In the genomic region with DNA sequence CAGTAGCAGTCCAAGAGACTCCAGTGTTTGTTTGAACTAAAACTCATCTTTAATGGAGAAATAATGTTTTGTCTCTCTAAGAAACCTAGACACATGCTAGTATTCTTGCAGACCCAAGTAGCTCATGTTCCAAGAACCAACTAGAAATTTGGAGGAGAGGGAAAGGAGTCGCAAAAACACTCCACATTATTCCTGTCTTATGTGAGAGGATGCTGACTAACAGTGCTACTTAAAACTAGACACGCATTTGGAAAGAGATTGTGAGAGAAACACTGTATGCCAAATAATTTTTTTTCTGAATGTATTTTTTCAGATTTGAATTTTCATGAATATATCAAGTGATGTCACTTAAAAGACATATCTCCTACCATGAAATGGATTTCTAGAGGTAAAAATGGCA, we compare ENCODE assay signal across 26 mouse cellular contexts.
"Had no signal": no experiment of that assay in that cellular context is flagged by ENCODE, and none has a peak within 500 bp of the region (broad histone marks: within the 10 kb centered on the region; RNA-seq: fewer than 3 reads in every experiment).

No protein-coding gene starts in this region.

- H3K4me1 ChIP-seq: heart, embryonic 13.5 days; heart, embryonic 15.5 days; hindbrain, embryonic 13.5 days; hindbrain, embryonic 15.5 days; limb, embryonic 10.5 days; limb, embryonic 12.5 days; liver, embryonic 13.5 days; liver, embryonic 15.5 days had no signal

- H3K36me3 ChIP-seq: heart, embryonic 13.5 days; heart, embryonic 15.5 days; hindbrain, embryonic 13.5 days; hindbrain, embryonic 15.5 days; limb, embryonic 10.5 days; limb, embryonic 12.5 days; liver, embryonic 13.5 days; liver, embryonic 15.5 days had no signal

- H3K27ac ChIP-seq: gastrocnemius, adult 2 months; heart, adult 2 months; heart, embryonic 13.5 days; heart, embryonic 15.5 days; hindbrain, embryonic 13.5 days; hindbrain, embryonic 15.5 days; hindbrain, postnatal 0 days; layer of hippocampus, adult 2 months; left cerebral cortex, adult 2 months; limb, embryonic 10.5 days; limb, embryonic 12.5 days; liver, embryonic 13.5 days; liver, embryonic 15.5 days had no signal

- ATAC-seq: hindbrain, postnatal 0 days; intestine, embryonic 16.5 days had no signal

- H3K4me2 ChIP-seq: heart, embryonic 11.5 days; heart, embryonic 13.5 days; heart, embryonic 15.5 days; hindbrain, embryonic 13.5 days; hindbrain, embryonic 15.5 days; limb, embryonic 12.5 days; liver, embryonic 11.5 days; liver, embryonic 13.5 days; liver, embryonic 15.5 days had no signal

- H3K27me3 ChIP-seq: heart, embryonic 13.5 days; heart, embryonic 15.5 days; hindbrain, embryonic 13.5 days; hindbrain, embryonic 15.5 days; limb, embryonic 12.5 days; liver, embryonic 13.5 days; liver, embryonic 15.5 days had no signal

- H3K4me3 ChIP-seq: gastrocnemius, adult 2 months; heart, adult 2 months; heart, embryonic 13.5 days; heart, embryonic 15.5 days; hindbrain, embryonic 13.5 days; hindbrain, embryonic 15.5 days; layer of hippocampus, adult 2 months; left cerebral cortex, adult 2 months; limb, embryonic 10.5 days; limb, embryonic 12.5 days; liver, embryonic 13.5 days; liver, embryonic 15.5 days had no signal

- DNase-seq: gastrocnemius, adult 2 months; gastrocnemius, postnatal 10 days; gastrocnemius, postnatal 25 days; heart, adult 2 months; heart, postnatal 14 days; heart, postnatal 36 days; kidney, adult 11 months; kidney, adult 8-10 months; kidney, postnatal 10 days; kidney, postnatal 25 days; kidney, postnatal 4 days; liver; liver, embryonic 13.5 days had no signal

- H3K9ac ChIP-seq: heart, embryonic 13.5 days; heart, embryonic 15.5 days; hindbrain, embryonic 13.5 days; hindbrain, embryonic 15.5 days; limb, embryonic 12.5 days; liver, embryonic 13.5 days; liver, embryonic 15.5 days had no signal

- H3K9me3 ChIP-seq: heart, embryonic 13.5 days; heart, embryonic 15.5 days; hindbrain, embryonic 13.5 days; hindbrain, embryonic 15.5 days; limb, embryonic 10.5 days; limb, embryonic 12.5 days; liver, embryonic 13.5 days; liver, embryonic 15.5 days had no signal
